ENCODE assay signal across 7 mouse cellular contexts in the genomic region with DNA sequence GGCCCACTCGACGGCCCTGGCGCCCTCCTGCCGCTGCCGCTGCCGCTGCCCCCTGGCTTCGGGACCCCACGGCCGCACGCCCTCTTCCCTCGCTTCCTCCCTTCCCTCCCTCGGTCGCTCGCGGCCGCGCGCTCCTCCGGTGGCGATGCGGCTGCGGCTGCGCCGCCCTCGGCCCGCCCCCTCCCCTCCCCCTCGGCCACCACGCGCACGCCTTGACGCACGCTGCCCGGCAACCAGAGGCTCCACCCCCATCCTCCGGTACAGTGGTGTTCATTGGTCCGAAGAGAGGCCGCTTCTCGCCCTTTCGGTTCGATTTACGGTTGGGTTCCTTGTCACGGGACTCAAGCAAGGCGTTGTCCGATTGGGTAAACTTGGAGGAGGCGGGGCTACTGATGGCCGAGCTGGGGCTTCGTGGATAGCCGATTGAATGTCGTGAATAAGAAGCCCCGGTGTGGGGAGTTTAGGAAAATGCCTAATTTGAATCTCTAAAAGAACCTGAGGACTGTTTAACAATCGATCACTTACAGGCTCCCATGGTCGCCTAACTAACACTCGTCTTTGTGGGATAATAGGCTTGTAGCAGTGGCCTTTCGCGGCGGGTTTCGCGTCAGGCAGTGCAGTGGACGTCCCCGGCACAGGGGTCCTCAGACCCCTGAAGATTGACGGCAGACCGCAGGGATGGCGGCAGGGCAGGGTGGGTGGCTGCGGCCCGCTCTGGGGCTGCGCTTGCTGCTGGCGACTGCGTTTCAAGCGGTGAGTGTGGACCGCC. TPM values are rescaled to one million over a fixed set of nuclear protein-coding genes. Genes with fewer than 3 reads are reported as not detected.
DNase-seq lines count a peak whose midpoint lies in the region; ATAC-seq lines count a peak whose summit lies in the region.

Hs2st1 (minus strand) TSS at position 135 of the 769 bp plus-strand sequence.
Selenof (plus strand) TSS at position 258 of the 769 bp plus-strand sequence.

- peak within 1 kb of the TSS; percentile 95 for H3K9ac ChIP-seq in intestine, embryonic 16.5 days (ENCODE audit: low read depth, low read length)
- peak within 1 kb of the TSS; percentile 90 for H3K9ac ChIP-seq in midbrain, embryonic 11.5 days (ENCODE audit: low read length)

- peak within 1 kb of the TSS; percentile 98 for H3K4me2 ChIP-seq in intestine, embryonic 16.5 days (ENCODE audit: low read depth, low read length)
- H3K4me2 ChIP-seq in midbrain, embryonic 11.5 days: peak within 1 kb of the TSS; percentile 94

- intact Hi-C loops in left cerebral cortex, postnatal 36 days (cut with DNase I): no loop called here

- H3K27ac ChIP-seq in intestine, embryonic 16.5 days (ENCODE audit: low read length): peak within 1 kb of the TSS; percentile 90
- peak within 1 kb of the TSS; percentile 90 for H3K27ac ChIP-seq in midbrain, embryonic 11.5 days (ENCODE audit: low read depth, low read length)

- under 1% methylated on average over 44 of the region's 69 CpGs for WGBS in intestine, embryonic 16.5 days
- WGBS in midbrain, embryonic 11.5 days: under 1% methylated on average over 63 of the region's 69 CpGs

- H3K36me3 ChIP-seq in intestine, embryonic 16.5 days (ENCODE audit: control insufficient read depth, insufficient read depth, low read length): 0 out of 2 replicates have a peak, but pooled peaks cover 5% of the 10 kb centered on the region
- H3K36me3 ChIP-seq in midbrain, embryonic 11.5 days (ENCODE audit: control insufficient read depth, insufficient read depth, low read length): no peaks in the 10 kb centered on the region

- no peaks in the 10 kb centered on the region for H3K9me3 ChIP-seq in intestine, embryonic 16.5 days (ENCODE audit: control insufficient read depth, low read length)
- H3K9me3 ChIP-seq in midbrain, embryonic 11.5 days (ENCODE audit: control insufficient read depth, low read length): no peaks in the 10 kb centered on the region

- DNase-seq in adrenal gland, adult 8-10 months: peak; percentile 99
- DNase-seq in embryo, embryonic 9.5 days (ENCODE audit: extremely low spot score): peak; percentile 98
- DNase-seq in gastrocnemius, postnatal 4 days (ENCODE audit: low spot score in 2 of 2): peak; percentile 84 to 95
- DNase-seq in left cerebral cortex, postnatal 36 days (ENCODE audit: low spot score in 2 of 2): peak; percentile 95 to 97
- DNase-seq in midbrain, embryonic 11.5 days (ENCODE audit: low spot score, missing footprints): peak; percentile 99
- peak; percentile 99 for DNase-seq in skeletal muscle tissue, adult 2 months (ENCODE audit: low read depth, low spot score)

- ATAC-seq in intestine, embryonic 16.5 days: peak; percentile 98
- ATAC-seq in midbrain, embryonic 11.5 days (ENCODE audit: low FRiP score): peak; percentile 98

- H3K4me1 ChIP-seq in intestine, embryonic 16.5 days (ENCODE audit: control insufficient read depth, insufficient read depth, low read length): peaks cover 27% of the 10 kb centered on the region
- H3K4me1 ChIP-seq in midbrain, embryonic 11.5 days (ENCODE audit: control insufficient read depth, insufficient read depth, low read length): peaks cover 16% of the 10 kb centered on the region

- peak within 1 kb of the TSS; percentile 96 for H3K4me3 ChIP-seq in intestine, embryonic 16.5 days (ENCODE audit: low read length)
- H3K4me3 ChIP-seq in midbrain, embryonic 11.5 days (ENCODE audit: low read depth, low read length): peak within 1 kb of the TSS; percentile 74

- H3K27me3 ChIP-seq in intestine, embryonic 16.5 days (replicated peaks; ENCODE audit: control insufficient read depth, insufficient read depth, low read length): no peaks in the 10 kb centered on the region
- no peaks in the 10 kb centered on the region for H3K27me3 ChIP-seq in midbrain, embryonic 11.5 days (ENCODE audit: control insufficient read depth, insufficient read depth, low read length)

RNA-seq across cellular contexts. Expression of gene Hs2st1, which starts in this region (rescaled TPM):
- 10 to 100 TPM; 14.7 to 23.9 (median 17.6) TPM for total RNA-seq in adrenal gland, adult 8-10 months (2022)
- total RNA-seq in gastrocnemius, postnatal 4 days (2021): 10 to 100 TPM; 36.7 to 37.7 TPM
- 6.2 and 6.4 TPM in 2 replicates for polyA plus RNA-seq in intestine, embryonic 16.5 days (2015; fragmentation: Nextera tagmentation; extraction: Ambion mirVana)
- total RNA-seq in left cerebral cortex, postnatal 36 days (2021): 10 to 100 TPM; 56.2 to 58.7 TPM
- polyA plus RNA-seq in midbrain, embryonic 11.5 days (2014; fragmentation: Nextera tagmentation; extraction: Ambion mirVana): 16.5 and 16.9 TPM in 2 replicates

RNA-seq across cellular contexts. Expression of gene Selenof, which starts in this region (rescaled TPM):
- total RNA-seq in adrenal gland, adult 8-10 months (2022): 100 to 1,000 TPM; 329 to 408 (median 334) TPM
- total RNA-seq in gastrocnemius, postnatal 4 days (2021): 100 to 1,000 TPM; 226 to 228 TPM
- polyA plus RNA-seq in intestine, embryonic 16.5 days (2015; fragmentation: Nextera tagmentation; extraction: Ambion mirVana): 597 and 626 TPM in 2 replicates
- 100 to 1,000 TPM; 205 to 224 TPM for total RNA-seq in left cerebral cortex, postnatal 36 days (2021)
- polyA plus RNA-seq in midbrain, embryonic 11.5 days (2014; fragmentation: Nextera tagmentation; extraction: Ambion mirVana): 414 and 426 TPM in 2 replicates

Comparison
In these comparisons a context has a peak if more than half of its experiments do, and no peak if none do; other contexts are left out.
1. Peak in every context shown above with its lines: DNase-seq, ATAC-seq, H3K4me3 ChIP-seq and H3K27ac ChIP-seq.